Mouse (Mus musculus) T-cell, adult 2 months (primary cell): Measurements from ENCODE around the gene Lrrc1.

Experiments
- DNase-seq: peaks from one replicate; pipeline ENCODE4 v3.0.0; 2022; ENCODE audit warnings: low spot score

Lrrc1 gene

GRCm38 (mm10) chr9:77383951-77384350, 160.7 kb downstream of the Lrrc1 start:
- no peak for DNase-seq

GRCm38 (mm10) chr9:77382514-77382913, 162.2 kb downstream of the Lrrc1 start:
- no peak for DNase-seq

GRCm38 (mm10) chr9:77381565-77381964, 163.1 kb downstream of the Lrrc1 start:
- peak; percentile 24 for DNase-seq
